ENCODE assay signal across 10 mouse cellular contexts in the genomic region with DNA sequence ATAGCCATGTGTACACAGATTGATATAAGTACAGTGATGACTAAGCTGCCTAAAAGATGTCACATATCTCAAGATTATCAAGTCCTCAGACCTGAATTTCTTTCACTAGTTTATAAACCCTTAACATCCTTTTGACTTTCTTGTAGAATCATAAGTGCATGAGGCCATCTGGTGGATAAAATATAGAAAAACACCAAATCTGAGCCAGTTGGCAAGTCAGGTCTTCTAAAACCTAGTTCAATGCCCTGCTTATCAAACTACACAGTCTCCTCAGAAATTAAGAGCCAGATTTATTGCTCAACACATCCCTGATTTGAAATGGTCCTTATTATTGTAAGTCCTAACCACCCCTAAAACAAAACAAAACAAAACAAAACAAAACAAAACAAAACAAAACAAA. TPM values are rescaled to one million over a fixed set of nuclear protein-coding genes. Genes with fewer than 3 reads are reported as not detected.
DNase-seq lines count a peak whose midpoint lies in the region; ATAC-seq and TF ChIP-seq lines count a peak whose summit lies in the region.
"Had no signal": no experiment of that assay in that cellular context is flagged by ENCODE, and none has a peak within 500 bp of the region (broad histone marks: within the 10 kb centered on the region; RNA-seq: fewer than 3 reads in every experiment).

No protein-coding gene starts in this region.

- no peak for DNase-seq in heart, adult 2 months
- no peak for DNase-seq in lung, adult 2 months
- DNase-seq in lung, postnatal 4 days: no peak
- DNase-seq in adipocyte (ENCODE audit: low spot score): peak; percentile 71
- DNase-seq in retina, postnatal 1 day: peak; percentile 57
- no peak for DNase-seq in urinary bladder, postnatal 25 days (ENCODE audit: low spot score)
- DNase-seq: cerebellum, adult 8-10 months; left cerebral cortex, postnatal 4 days had no signal

- H3K4me1 ChIP-seq in heart, adult 2 months (ENCODE audit: control insufficient read depth, insufficient read depth, low read length): peaks cover 1% of the 10 kb centered on the region; the same call in 1 of the 2 replicates
- H3K4me1 ChIP-seq in heart, embryonic 11.5 days (ENCODE audit: control insufficient read depth, insufficient read depth, low read length): peaks cover 9% of the 10 kb centered on the region; the same call in 1 of the 2 replicates
- no peaks in the 10 kb centered on the region for H3K4me1 ChIP-seq in lung, adult 2 months (ENCODE audit: control insufficient read depth, insufficient read depth, low read length)
- no peaks in the 10 kb centered on the region for H3K4me1 ChIP-seq in kidney, embryonic 14.5 days (ENCODE audit: control insufficient read depth, insufficient read depth, low read length)

- no peak overlapping the region for H3K4me2 ChIP-seq in heart, embryonic 11.5 days
- H3K4me2 ChIP-seq in kidney, embryonic 14.5 days (replicated peaks; ENCODE audit: low read depth, low read length): no peak overlapping the region

- no peaks in the 10 kb centered on the region for H3K27me3 ChIP-seq in heart, adult 2 months (ENCODE audit: control insufficient read depth, insufficient read depth, low read length)
- H3K27me3 ChIP-seq in heart, embryonic 11.5 days (ENCODE audit: control insufficient read depth, insufficient read depth, low read length): no peaks in the 10 kb centered on the region
- H3K27me3 ChIP-seq in kidney, embryonic 14.5 days (ENCODE audit: control insufficient read depth, insufficient read depth, low read length): no peaks in the 10 kb centered on the region

- no peaks in the 10 kb centered on the region for H3K9me3 ChIP-seq in heart, embryonic 11.5 days (replicated peaks; ENCODE audit: control insufficient read depth, low read length)
- no peaks in the 10 kb centered on the region for H3K9me3 ChIP-seq in kidney, embryonic 14.5 days (ENCODE audit: control insufficient read depth, low read length)

- H3K79me2 ChIP-seq in heart, adult 2 months (replicated peaks; ENCODE audit: control insufficient read depth, insufficient read depth, low read length): peaks cover 5% of the 10 kb centered on the region

- peaks cover 4% of the 10 kb centered on the region for H3K36me3 ChIP-seq in heart, adult 2 months (ENCODE audit: control insufficient read depth, insufficient read depth, low read length)
- no peaks in the 10 kb centered on the region; the same call in 1 of the 2 replicates for H3K36me3 ChIP-seq in heart, embryonic 11.5 days (ENCODE audit: control insufficient read depth, insufficient read depth, low read length)
- H3K36me3 ChIP-seq in kidney, embryonic 14.5 days (ENCODE audit: control insufficient read depth, insufficient read depth, low read length): peaks cover 2% of the 10 kb centered on the region; the same call in 1 of the 2 replicates

- no peak for TF ChIP-seq POLR2A in heart, adult 2 months (IDR thresholded peaks at IDR 0.05; ENCODE audit: insufficient read depth, low read depth, low read length)
- no peak for TF ChIP-seq POLR2A in lung, adult 2 months (IDR thresholded peaks at IDR 0.05; ENCODE audit: borderline replicate concordance, extremely low read depth, low read depth, low read length)

- TF ChIP-seq CTCF in heart, adult 2 months (IDR thresholded peaks at IDR 0.05): peak; percentile 72
- TF ChIP-seq CTCF in lung, adult 2 months (IDR thresholded peaks at IDR 0.05; ENCODE audit: insufficient read depth, low read length): peak; percentile 36; the same call in 1 of the 2 replicates

- no peak for TF ChIP-seq EP300 in heart, adult 2 months (IDR thresholded peaks at IDR 0.05; ENCODE audit: insufficient read depth, low read depth, low read length)

- no peak overlapping the region for H3K4me3 ChIP-seq in heart, adult 2 months
- no peak overlapping the region for H3K4me3 ChIP-seq in heart, embryonic 11.5 days (ENCODE audit: low read depth, low read length)
- H3K4me3 ChIP-seq in lung, adult 2 months (replicated peaks; ENCODE audit: extremely low read depth, low read depth, low read length): no peak overlapping the region
- H3K4me3 ChIP-seq in kidney, embryonic 14.5 days (ENCODE audit: low read length): no peak overlapping the region

- intact Hi-C loops in heart, adult 2 months (cut with DNase I): loop anchor here (1.0 to 5.0 kb wide), 2 partner anchors 207 to 547 kb away; no protein-coding TSS in a partner anchor

- H3K27ac ChIP-seq in heart, adult 2 months: no peak overlapping the region
- no peak overlapping the region for H3K27ac ChIP-seq in heart, embryonic 11.5 days (ENCODE audit: low read depth, low read length)
- H3K27ac ChIP-seq in kidney, embryonic 14.5 days (ENCODE audit: low read depth, low read length): no peak overlapping the region

- no peak for ATAC-seq in heart, embryonic 11.5 days (replicated peaks; ENCODE audit: insufficient number of reproducible peaks, low FRiP score, low TSS enrichment)
- no peak for ATAC-seq in kidney, embryonic 14.5 days (ENCODE audit: low FRiP score, low TSS enrichment)

- no peak overlapping the region for H3K9ac ChIP-seq in heart, adult 2 months (ENCODE audit: low read depth, low read length)
- no peak overlapping the region for H3K9ac ChIP-seq in heart, embryonic 11.5 days (ENCODE audit: low read depth, low read length)
- H3K9ac ChIP-seq in kidney, embryonic 14.5 days (ENCODE audit: low read depth, low read length): no peak overlapping the region

RNA-seq across cellular contexts. Expression of gene Atf6, which starts 27.9 kb away (rescaled TPM):
- 10 to 100 TPM; 62.6 to 82.3 TPM for total RNA-seq in heart, adult 2 months (2021)
- polyA plus RNA-seq in heart, adult 2 months (2012; rRNA removed): 22.0 and 44.5 TPM in 2 replicates
- polyA plus RNA-seq in heart, embryonic 11.5 days (2014; fragmentation: Nextera tagmentation; extraction: Ambion mirVana): 13.7 and 17.0 TPM in 2 replicates
- 13.2 and 18.8 TPM in 2 replicates for polyA plus RNA-seq in lung, adult 2 months (2012; rRNA removed)
- 6.7 and 11.6 TPM in 2 replicates for polyA plus RNA-seq in kidney, embryonic 14.5 days (2014; fragmentation: Nextera tagmentation; extraction: Ambion mirVana)

RNA-seq across cellular contexts. Expression of gene Gm26620, which starts 45.2 kb away (rescaled TPM):
- total RNA-seq in heart, adult 2 months (2021): under 1 TPM in 1 of 2 experiments, not detected in 1; 0.52 TPM
- 0.53 and 0.61 TPM in 2 replicates for polyA plus RNA-seq in heart, adult 2 months (2012; rRNA removed)
- polyA plus RNA-seq in heart, embryonic 11.5 days (2014; fragmentation: Nextera tagmentation; extraction: Ambion mirVana): 0.38 and 0.66 TPM in 2 replicates
- 0.45 and 1.2 TPM in 2 replicates for polyA plus RNA-seq in lung, adult 2 months (2012; rRNA removed)
- polyA plus RNA-seq in kidney, embryonic 14.5 days (2014; fragmentation: Nextera tagmentation; extraction: Ambion mirVana): 0.69 TPM in 1 of 2 replicates, not detected in the other

RNA-seq across cellular contexts. Expression of gene Dusp12, which starts 45.7 kb away (rescaled TPM):
- 1 to 10 TPM; 6.8 to 7.0 TPM for total RNA-seq in heart, adult 2 months (2021)
- 6.7 and 10.3 TPM in 2 replicates for polyA plus RNA-seq in heart, adult 2 months (2012; rRNA removed)
- 25.6 and 28.0 TPM in 2 replicates for polyA plus RNA-seq in heart, embryonic 11.5 days (2014; fragmentation: Nextera tagmentation; extraction: Ambion mirVana)
- polyA plus RNA-seq in lung, adult 2 months (2012; rRNA removed): 17.3 and 18.8 TPM in 2 replicates
- polyA plus RNA-seq in kidney, embryonic 14.5 days (2014; fragmentation: Nextera tagmentation; extraction: Ambion mirVana): 36.9 and 41.7 TPM in 2 replicates

Comparison
In these comparisons a context has a peak if more than half of its experiments do, and no peak if none do; other contexts are left out.
1. DNase-seq: peak in adipocyte (single experiment) and retina, postnatal 1 day (single experiment); none in heart, adult 2 months (0 of 2), lung, adult 2 months (single experiment), lung, postnatal 4 days (0 of 2) and urinary bladder, postnatal 25 days (single experiment).